Mouse (Mus musculus) layer of hippocampus, adult 9-10 months (tissue): Measurements from ENCODE around the gene Gstp1.
A peak's percentile ranks its signal among the peaks of the same experiment; 100 is the strongest.
"Not testable (repeated sequence)": the region's sequence is repeated elsewhere in the genome, so short reads cannot be mapped to it uniquely, and the experiment has no call there.

Experiments
- DNase-seq: peaks from one replicate; pipeline ENCODE4 v3.0.0; 2022; ENCODE audit warnings: low spot score

The Gstp1 gene

DNA sequence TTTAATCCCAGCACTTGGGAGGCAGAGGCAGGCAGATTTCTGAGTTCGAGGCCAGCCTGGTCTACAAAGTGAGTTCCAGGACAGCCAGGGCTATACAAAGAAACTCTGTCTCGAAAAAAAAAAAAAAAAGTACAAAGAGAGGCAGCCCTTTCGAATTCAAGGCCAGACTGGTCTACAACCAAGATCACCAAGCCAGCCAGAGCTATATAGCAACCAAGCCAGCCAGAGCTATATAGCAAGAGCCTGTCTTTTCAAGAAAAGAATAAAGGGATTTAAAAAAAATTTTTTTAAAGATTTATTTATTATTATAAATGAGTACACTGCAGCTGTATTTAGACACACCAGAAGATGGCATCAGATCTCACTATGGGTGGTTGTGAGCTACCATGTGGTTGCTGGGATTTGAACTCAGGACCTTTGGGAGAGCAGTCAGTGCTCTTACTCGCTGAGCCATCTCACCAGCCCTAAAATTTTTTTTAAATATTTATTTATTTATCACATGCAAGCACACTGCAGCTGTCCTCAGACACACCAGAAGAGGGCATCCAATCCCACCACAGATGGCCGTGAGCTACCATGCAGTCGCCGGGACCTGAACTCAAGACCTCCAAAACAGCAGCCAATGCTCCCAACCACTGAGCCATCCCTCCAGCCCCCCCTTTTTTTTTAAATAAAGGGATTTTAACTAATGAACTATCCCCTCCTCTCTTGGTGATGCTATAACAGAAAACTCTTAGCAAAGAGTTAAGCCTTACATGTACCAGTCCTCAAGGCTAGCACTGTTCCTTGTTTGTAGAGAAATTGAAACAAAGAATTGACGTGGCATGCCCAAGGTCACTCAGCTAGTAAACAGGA is 22.5 kb upstream of the Gstp1 start:
- not testable (repeated sequence) for DNase-seq

DNA sequence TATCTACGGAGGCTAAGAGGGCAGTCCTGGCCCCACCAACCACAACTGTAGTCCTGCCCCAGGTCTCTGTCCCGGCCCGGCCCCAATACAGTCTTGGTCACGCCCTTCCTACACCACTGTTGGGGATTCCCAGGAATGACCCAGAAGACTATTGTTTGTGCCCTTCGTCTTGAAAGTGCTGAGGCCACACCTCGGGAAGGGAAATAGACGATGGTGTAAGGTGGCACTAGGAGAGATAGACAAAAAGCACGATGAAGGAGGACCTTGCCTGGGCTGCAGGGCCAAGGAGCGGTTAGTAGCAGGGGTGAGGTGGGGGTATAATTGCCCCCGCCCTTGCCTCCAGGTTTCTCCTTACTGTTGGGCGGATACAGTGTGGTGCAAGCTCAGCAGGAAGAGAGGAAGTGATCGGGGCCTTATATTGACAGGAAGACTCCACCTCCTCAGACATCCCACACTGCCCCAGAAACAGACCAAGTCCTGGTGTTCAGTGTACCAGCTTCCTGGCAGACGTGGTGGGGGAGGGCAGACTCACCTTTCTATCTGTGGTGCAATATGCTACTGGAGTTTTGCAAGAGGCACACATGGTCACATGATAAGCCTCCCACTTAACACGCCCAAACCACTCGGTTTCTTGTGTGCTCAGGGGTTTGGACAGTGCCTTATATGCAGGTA is 21.4 kb upstream of the Gstp1 start, which contains the start of gene Gstp3:
Gstp3 (minus strand) TSS at position 501 of the 672 bp plus-strand sequence.
- DNase-seq, result no peak

DNA sequence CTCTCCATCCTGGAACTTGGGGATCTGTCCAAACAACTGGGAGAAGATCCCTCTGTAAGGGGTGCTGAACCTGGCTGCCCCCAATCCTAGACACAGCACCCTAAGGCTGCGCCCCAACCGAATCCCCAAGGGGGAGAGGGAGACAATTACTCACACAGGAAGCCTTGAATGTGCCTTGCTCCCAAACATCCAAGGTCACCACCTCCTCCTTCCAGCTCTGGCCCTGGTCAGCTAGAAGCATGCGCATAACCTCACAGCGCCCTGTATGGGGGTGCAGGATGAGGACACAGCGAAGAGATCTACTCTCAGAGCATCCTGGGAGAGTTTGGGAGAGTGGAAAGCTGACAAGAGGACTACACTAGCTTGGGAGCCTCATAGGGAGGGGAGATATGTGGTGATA is 20.8 kb upstream of the Gstp1 start:
- no peak for DNase-seq

DNA sequence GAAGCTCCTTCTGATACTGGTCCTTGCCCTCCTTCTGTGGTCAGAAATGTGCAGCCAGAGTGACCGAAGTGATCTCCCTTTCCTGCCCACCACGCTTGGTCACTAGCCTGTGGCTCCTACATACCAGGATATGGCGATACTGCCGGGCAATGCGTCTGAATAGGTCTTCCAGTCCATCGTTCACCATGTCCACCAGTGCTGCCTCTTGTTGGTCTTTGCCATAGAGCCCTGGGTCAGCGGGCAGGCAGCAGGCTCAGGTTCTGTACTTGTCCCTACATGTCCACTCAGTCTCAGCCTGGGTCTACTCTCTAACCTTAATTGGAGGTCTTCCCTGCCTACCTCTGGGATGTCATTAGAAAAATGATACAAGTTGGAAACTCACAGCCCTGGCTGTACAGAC is 20.2 kb upstream of the Gstp1 start:
- DNase-seq, result no peak

DNA sequence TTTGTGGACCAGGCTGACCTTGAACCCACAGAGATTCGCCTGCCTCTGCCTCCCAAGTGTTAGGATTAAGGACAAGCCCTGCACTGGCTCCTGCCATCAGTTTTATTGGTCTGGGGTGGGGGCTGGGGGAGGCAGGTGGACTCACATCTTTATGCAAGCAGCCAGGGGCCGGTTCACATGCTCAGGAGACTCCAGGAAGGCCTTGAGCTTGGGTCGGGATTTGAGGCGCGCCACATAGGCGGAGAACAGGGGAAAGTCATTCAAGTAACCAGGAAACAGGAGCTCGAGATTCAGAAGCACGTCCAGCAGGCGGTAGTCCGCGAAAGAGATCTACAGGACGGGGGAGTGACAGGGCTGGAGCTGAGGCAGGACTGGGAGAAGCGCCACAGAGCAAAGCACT is 19.6 kb upstream of the Gstp1 start:
- no peak for DNase-seq

DNA sequence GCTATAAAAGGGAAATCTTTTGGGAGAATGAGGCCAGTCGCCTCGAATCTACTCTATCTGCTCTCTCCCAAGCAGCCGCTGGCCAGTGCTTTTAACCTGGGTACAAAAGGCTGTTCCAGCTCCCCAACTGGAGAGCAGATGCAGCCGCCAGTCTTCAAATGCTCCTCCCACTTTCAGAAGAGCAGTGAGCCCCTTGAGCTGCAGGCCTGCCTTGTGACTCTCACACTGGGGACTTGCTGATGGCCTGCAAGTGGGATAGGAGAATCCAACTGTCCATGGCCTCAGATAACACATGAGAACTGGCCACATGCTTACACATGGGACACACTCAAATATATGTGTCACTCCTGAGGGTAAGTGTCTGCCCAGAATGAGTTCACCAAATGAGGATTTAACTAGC is 18.9 kb upstream of the Gstp1 start:
- no peak for DNase-seq

DNA sequence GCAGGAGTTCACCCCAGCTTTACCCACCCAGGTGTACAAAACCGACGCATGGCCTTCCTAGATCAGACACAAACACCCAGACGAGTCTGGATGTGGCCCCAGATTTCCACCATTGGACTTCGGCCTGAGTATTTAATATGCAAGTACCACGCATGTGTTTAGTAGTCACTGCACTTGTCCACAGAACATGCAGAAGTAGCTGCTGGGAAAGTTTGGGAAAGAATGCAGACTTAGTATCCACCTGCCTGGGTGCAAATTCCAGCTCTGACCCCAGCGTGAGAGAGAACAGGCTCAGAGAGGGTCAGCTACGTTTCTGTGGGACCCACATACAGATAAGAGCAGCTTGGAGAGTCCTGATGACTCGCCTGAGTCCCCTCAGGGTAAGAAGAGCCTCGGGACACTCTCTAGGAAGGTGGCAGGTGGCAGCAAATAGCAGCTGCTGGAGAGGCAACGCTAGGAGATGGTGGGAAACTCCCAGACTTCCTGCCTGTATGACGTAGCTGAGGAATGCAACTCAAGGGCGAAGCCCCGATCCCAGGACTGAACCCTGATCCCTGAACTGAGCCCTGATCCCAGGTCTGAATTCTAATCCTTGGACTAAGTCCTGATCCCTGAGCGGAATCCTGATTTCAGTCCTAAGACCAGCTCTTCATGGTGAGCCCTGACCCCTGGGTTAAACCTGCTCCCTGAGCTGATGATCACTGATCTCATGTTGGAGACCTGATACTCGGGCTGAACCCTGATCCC is 18.3 kb upstream of the Gstp1 start:
- no peak for DNase-seq

DNA sequence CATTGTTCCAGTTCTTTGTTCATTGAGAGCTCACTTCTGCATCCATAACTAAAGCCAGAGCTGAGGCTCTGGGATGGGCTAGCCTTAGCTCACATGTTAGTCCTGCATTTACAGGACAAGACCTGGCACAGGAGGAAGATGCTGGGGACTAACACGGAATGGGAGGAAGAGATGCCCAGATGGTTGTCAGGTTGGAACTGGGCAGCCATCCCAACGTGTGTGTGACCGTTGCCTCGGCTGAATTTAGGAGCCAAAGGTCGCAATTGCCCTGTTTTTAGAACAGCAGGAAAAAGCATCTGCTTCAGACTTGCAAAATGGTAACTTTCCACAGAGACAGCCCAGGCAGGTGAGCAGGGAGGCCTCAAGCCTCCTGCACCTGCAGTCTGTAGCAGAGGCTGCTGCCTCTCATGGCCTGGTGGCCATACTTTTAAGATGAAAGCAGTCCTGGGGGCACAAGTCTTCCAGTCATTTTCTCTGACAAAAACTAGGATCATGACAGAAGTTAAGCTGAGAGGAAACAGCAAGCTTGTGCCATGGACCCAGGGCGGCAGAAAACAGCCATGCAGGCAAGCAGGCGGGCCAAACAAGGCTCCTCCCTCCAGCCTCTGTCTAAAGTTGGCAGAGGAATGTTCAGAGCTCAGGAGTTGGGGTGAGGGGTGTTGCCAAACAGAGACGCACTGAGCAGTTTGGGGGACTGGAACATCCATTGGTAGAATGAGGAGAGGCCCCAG is 17.6 kb upstream of the Gstp1 start:
- DNase-seq, result no peak

DNA sequence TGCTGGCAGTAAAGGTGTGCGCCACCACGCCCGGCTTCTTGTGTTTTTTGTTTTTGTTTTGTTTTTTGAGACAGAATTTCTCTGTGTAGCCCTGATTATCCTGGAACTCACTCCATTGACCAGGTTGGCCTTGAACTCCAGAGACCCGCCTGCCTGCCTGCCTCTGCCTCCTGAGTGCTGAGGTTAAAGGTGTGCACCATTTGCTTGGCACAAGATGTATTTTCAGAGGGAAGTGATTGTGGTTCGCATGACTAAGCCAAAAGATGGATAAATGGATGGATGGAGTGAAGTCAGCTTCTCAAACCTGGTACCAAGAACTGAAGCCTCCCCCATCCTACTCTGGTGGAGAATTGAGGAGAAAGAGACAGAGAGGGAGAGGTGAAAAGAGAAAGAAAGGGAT is 16.8 kb upstream of the Gstp1 start:
- no peak for DNase-seq

DNA sequence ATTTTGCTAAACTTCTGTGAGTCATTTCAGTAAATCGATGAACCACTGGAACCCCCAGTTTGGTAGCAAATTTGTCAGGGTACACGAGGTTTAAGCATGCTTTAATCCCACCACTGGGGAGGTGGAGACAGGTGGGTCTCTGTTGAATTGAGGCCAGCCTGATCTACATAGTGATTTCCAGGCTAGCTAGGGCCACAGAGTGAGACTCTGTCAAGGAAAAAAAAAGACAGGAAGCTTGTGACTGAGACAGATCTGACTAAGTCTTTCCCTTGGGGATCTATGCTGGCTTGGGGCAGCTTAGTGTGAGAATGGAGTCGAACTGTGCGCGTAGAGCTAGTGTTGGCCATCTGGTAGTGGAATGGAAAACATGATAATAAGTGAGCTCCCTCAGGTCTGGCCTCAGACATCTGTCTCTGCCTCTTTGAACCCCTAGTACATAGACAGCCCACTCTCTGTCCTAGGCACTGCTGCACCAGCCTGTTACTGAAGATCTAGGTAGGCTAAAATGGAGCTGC is 14.8 kb upstream of the Gstp1 start:
- DNase-seq, result no peak

DNA sequence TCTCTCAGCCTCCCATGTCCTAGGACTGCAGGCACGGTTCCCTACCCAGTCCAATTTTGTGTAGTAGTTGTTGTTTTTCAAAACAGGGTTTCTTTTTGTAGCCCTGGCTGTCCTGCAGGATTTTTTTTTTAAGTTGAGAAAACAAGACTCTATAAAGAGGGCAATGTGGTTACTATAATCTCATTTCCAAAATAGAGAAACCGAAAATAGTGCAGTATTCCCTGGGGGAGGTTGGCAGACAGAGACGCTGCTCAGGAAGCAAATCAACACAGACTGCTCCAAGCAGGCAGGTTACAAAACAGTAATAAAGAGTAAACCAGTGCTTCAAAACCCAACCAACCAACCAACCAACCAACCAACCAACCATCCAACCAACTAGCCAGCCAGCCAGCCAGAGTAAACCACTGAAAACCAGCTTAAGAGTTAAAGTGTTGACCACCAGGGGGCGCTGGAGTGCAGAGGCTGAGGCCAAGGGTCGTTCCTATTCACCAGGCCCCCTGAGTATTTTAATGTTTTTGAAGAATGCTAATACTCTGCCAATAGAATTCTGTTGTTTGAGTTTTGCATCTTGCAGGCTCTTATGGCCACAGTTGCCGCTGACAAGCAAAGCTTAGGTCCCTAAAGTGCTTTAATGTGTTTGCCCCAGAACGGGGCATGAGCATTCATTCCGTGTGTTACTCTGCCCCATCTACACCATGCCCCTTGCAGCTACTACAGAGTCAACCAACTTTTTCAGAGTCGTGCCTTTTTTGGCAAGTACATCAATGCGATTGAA is 14.1 kb upstream of the Gstp1 start:
- no peak for DNase-seq

DNA sequence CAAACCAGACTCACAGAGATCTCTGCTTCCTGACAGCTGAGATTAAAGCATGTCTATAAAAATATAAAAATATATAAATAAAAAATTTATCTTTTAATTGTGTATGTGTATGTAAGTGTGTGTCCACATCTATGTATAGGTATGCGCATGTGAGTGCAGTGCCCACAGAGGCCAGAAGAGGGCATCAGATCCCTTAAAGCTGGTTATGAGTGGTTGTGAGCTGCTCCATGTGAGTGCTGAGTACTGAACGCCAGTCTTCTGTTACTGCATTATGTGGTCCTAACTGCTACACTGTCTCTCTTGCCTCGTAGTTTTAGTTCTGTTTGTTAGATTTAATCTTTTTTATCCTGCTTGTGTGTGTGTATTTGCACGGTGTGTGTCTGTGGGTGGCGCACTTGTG is 13.2 kb upstream of the Gstp1 start:
- no peak for DNase-seq

DNA sequence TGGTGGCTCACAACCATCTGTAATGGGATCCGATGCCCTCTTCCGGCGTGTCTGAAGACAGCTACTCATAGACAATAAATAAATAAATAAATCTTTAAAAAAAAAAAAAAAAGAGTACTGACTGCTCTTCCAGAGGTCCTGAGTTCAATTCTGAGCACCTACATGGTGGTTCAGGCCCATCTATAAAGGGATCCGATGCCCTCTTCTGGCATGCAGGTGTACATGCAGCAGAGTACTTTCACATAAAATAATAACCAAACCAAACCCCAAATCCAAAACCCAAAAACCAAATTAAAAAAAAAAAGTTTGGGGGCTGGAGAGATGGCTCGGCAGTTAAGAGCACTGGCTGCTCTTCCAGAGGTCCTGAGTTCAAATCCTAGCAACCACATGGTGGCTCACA is 11.3 kb upstream of the Gstp1 start:
- DNase-seq, result not testable (repeated sequence)

DNA sequence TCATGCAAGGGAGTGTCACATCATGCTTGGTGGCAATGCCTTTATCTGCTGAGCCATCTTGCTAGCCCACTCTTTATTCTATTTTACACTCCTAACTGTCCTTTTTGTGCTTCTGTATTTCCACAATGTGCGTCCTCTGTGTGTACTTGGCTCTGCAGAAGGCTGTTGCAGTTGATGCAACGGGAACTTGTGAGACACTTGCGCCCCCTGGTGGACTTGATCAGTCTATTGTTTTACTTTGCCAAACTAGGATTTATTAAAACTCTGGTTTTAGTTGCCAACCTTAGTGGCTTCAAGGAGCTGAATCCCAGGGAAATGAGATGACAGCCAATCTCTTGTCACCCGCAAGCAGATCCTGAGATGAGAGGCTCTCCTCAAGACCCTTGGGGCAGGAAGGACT is 10.1 kb upstream of the Gstp1 start:
- peak; percentile 55 for DNase-seq

DNA sequence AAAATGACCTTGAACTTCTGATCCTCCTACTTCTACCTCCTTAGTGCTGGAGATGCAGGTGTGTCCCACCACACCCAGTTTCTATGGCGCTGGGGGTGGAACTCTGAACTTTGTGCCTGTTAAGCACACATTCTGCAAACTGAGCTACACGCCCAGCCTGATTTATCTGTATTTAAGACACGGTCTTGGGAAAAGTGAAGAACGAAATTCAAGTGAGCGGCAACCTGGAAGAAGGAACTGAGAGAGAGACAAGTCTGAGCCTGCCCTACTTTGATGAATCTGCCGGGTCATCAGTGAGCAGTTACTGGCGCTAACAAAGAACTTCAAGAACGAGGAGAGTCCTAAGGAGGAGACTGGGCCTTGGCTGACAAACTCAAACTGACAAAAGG is 9.1 kb upstream of the Gstp1 start:
- DNase-seq, result no peak

DNA sequence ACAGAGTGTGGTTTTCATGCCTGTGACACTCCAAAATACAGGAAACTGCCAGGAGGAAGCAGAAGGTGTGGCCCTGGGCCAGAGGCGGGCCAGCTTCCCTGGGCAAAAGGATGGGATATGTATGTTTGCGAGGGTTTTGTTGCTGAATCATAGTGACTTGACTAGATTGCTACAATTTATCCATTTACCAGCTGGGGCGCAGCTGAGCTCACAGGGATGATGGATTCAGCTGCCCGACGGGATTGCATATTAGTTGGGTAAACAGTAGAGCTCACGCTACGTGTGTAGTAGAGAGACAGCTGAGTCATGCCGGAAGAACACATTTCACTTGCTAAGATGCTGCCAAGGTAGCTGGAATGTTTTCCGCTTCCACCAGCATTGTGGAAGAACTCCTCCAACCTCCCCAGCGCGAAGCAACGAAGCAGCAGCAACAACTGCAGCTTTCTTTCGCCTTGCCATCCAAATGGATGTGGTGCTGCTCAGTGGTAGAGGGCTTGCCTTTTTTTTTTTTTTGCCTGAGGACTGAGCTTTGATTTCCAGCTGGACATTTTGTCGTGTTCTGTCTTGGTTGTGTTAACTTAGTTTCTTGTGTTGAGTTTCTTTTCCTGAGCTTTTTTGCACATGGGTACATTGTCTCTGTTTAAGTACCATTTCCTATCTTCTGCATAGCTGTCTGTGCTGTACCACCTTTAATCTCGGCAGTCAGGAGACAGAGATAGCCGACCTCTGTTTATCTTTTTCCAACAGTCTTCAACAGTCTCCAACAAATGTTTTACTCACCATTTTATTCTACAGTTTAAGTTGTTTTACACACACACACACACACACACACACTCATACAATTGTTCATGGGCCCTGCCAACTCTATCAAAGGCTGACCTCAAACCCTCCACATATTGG is 8.4 kb upstream of the Gstp1 start, which contains the start of gene Gstp2:
Gstp2 (minus strand) TSS at position 58 of the 900 bp plus-strand sequence.
- peak; percentile 84 for DNase-seq

DNA sequence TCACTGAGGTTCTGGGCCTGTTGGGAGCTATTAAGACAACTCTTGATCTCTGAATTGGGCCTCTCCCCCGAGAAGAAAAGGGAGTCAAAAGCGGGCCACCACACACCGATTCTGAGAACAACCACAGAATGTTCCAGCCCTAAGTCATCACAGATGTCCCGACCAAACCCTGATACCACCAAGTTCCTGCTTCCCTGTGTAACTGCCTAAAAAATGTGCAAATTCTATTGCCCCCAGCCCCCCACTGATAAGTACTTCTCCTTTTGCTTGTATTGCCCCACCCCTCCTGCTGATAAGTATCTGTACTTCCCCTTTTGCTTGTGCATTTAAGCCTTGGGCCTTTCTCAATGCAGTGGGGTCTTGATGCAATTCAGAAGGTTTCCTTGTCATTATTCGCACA is 6.3 kb upstream of the Gstp1 start:
- not testable (repeated sequence) for DNase-seq

DNA sequence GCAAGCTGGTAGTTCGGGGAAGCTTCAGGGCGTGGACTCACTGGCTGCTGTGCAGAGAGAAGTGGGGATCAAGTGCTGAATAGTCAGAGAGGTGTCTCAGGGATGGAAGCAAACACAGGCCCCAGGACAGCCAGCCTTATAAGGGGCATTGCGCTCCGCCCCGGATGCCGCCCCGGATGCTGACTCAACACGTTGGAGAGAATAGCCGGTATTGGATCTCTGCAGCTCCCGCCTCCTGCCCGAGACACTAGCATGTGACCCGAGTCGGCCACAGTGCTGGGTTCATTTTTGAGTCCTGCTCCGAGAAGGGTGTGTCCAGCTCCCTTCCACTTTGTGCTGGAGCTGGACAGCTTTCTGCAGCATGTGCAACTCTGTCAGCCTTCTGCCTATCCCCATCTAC is 4.3 kb upstream of the Gstp1 start:
- no peak for DNase-seq

DNA sequence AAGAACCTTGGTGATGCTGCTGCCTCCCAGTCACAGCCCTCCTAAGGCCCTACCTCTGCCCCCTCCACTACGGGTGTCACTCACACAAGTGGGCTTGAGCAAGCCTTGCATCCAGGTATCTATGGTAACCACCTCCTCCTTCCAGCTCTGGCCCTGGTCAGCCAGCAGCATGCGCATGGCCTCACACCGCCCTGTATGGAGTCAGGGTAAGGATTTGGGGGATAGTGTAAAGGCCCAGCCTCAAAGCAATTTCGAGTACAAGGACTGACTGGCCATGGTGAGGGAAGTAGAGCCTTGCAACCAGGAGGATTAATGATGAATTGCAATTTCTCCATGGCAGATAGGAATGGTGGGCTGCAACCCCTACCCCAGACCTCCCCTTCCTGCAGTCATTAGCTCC is 3.7 kb upstream of the Gstp1 start:
- not testable (repeated sequence) for DNase-seq

DNA sequence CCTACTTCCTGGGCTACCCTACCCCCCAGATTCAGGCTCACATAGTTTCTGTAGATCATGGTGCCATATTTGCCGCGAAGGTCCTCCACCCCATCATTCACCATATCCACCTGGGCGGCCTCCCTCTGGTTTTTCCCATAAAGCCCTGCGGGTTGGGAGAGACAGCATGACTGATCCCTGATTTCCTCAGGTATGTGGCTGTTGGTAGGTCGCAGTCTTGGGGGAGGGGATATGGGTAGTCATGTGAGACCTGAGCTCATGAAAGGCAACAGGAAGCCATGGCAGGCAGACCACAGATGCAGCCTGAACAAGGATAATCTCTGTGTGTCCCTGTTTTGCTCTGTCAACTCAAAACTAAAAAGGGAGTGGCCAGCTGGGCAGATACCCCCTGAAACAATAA is 3.2 kb upstream of the Gstp1 start:
- not testable (repeated sequence) for DNase-seq
